Mouse (Mus musculus): ENCODE data around the gene Bmpr1a. TPM values are rescaled to one million over a fixed set of nuclear protein-coding genes. Genes with fewer than 3 reads are reported as not detected.
"Not testable (repeated sequence)": the region's sequence is repeated elsewhere in the genome, so short reads cannot be mapped to it uniquely, and the experiment has no call there.

Bmpr1a gene
- polyA plus RNA-seq, 1 experiment from 2014 or later, result 51.1 TPM

DNA sequence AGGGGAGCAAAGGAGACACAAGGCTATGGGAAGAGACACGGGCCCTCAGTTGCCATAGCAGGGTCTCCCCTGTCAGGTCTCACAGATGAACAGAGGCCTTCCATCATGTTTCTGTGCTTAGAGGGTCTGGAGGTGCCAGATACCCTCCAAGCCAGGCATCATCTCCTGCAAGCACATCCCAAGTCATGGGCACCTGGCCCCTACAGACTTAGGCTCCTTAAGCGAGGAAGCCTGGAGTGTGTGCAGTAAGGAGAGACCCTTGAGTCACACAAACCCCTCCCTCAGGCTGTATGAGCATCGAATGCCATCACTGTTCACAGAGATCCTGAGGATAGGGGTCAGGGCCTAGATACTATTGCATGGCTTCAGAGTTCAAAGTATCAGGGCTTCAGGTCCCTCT is 132.2 kb downstream of the Bmpr1a start:
- no peaks in the 10 kb centered on the region for H3K27me3 ChIP-seq (ENCODE audit: insufficient read depth, low read length)
- no peaks in the 10 kb centered on the region for H3K9me3 ChIP-seq (ENCODE audit: low read depth, low read length)
- DNase-seq, result no peak
- no peak overlapping the region for H3K4me2 ChIP-seq
- H3K36me3 ChIP-seq (ENCODE audit: insufficient read depth), result no peaks in the 10 kb centered on the region
- H3K9ac ChIP-seq, result no peak overlapping the region
- TF ChIP-seq CTCF (IDR thresholded peaks at IDR 0.05; ENCODE audit: low read depth), result no peak
- no peaks in the 10 kb centered on the region for H3K4me1 ChIP-seq (ENCODE audit: insufficient read depth)
- no peak for ATAC-seq (ENCODE audit: insufficient read depth)
- no peak overlapping the region for H3K27ac ChIP-seq (ENCODE audit: low read depth)
- 83% methylated on average over 3 of the region's 3 CpGs for whole genome bisulfite sequencing
- no peak overlapping the region for H3K4me3 ChIP-seq (ENCODE audit: low read depth, low read length)

DNA sequence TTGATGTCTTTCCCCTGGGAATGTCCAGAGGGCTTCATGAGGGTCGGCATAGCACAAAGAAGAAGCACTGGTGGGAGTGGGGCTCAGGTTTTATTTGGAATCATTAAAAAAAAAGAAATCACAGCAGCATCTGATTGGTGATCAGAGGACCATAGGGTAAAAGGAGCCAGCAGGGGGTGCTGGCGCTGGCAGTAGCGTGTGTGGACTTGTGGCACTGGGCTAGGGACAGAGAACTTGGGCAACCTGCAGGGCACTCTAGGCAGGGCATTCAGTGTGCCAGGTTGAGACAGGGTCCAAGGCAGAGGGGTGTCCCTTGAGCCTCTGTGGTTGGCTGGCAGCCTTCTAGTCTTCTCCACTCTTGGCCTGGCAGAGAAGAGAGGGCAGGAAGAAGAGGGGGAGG is 132.9 kb downstream of the Bmpr1a start:
- Histone ChIP-seq H3K4me3 (ENCODE audit: low read depth, low read length) (no peak overlapping the region), H3K27me3 (ENCODE audit: insufficient read depth, low read length) (no peaks in the 10 kb centered on the region), H3K9me3 (ENCODE audit: low read depth, low read length) (no peaks in the 10 kb centered on the region), H3K4me1 (ENCODE audit: insufficient read depth) (no peaks in the 10 kb centered on the region), H3K4me2 (no peak overlapping the region), H3K27ac (ENCODE audit: low read depth) (no peak overlapping the region), H3K9ac (no peak overlapping the region), H3K36me3 (ENCODE audit: insufficient read depth) (no peaks in the 10 kb centered on the region)
- DNase-seq, result no peak
- no peak for ATAC-seq (ENCODE audit: insufficient read depth)
- TF ChIP-seq CTCF (IDR thresholded peaks at IDR 0.05; ENCODE audit: low read depth), result peak; percentile 29; the same call in 1 of the 2 replicates
- WGBS, result 62% methylated on average over 3 of the region's 3 CpGs

DNA sequence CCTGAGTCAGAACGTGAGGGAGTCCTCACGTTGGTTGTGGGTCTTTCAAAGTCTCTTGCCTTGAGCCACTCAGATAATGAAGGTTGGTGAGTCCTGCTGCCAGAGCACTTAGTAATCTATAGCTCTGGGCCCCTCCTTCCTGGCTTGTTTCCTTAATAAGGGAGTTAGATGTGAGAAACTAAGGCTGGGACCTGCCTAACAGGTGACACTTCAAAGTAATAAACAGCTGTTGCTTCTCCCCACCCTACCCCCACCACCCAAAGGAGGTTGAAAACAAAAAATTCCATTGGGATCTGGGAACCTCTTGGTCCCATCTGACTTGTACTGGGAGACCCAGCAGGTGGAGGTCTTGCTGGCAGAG is 138.0 kb downstream of the Bmpr1a start:
- Histone ChIP-seq H3K9ac (no peak overlapping the region), H3K9me3 (ENCODE audit: low read depth, low read length) (no peaks in the 10 kb centered on the region), H3K27me3 (ENCODE audit: insufficient read depth, low read length) (no peaks in the 10 kb centered on the region), H3K4me1 (ENCODE audit: insufficient read depth) (no peaks in the 10 kb centered on the region), H3K36me3 (ENCODE audit: insufficient read depth) (no peaks in the 10 kb centered on the region), H3K4me2 (no peak overlapping the region), H3K4me3 (ENCODE audit: low read depth, low read length) (no peak overlapping the region), H3K27ac (ENCODE audit: low read depth) (no peak overlapping the region)
- no peak for ATAC-seq (ENCODE audit: insufficient read depth)
- DNase-seq, result no peak
- 92% methylated on average over 2 of the region's 2 CpGs for WGBS
- no peak for TF ChIP-seq CTCF (IDR thresholded peaks at IDR 0.05; ENCODE audit: low read depth)

DNA sequence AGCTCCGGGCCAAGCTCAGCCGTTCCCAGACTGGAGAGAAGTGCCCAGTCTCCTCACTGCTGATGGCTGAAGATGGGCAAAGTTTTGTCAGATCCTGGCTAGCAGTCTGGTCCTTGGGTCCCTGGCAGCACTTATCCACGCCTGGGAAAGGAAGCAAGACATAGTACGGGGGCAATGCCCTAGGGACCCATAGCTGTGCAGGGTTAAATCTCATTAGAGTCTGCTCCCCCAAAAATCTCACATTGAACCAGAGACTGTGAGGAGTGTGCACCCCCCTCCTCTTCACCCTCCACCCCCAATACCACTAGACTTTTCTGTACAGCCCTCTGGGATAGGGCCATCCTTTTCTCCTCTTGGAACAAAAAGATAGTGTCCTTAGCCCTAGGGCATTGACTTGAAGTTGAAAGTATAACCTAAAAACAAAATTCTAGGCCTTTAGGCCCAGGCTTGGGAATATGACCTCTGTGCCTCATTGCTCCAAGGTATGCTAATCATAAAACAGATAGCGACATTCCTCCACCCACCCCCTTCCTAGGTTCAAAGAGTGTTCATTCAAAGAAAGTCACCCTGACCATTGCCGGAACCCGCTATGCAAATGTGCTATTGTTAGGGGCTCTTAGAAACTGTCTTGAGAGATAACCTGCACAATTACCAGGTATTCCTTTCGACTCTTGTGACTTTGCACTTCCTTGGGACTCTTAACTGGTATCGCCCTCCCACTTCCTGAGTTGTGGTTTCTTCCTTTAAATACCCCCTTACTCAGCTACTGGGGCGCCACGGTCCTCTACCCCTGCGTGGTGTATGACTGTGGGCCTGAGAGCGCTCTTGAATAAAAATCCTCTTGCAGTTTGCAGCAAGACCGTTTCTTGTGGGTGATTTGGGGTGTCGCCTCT is 138.6 kb downstream of the Bmpr1a start:
- H3K27ac ChIP-seq (ENCODE audit: low read depth); H3K27me3 ChIP-seq (ENCODE audit: insufficient read depth, low read length); H3K9me3 ChIP-seq (ENCODE audit: low read depth, low read length); H3K9ac ChIP-seq; H3K4me1 ChIP-seq (ENCODE audit: insufficient read depth); DNase-seq; H3K4me3 ChIP-seq (ENCODE audit: low read depth, low read length); ATAC-seq (ENCODE audit: insufficient read depth); H3K36me3 ChIP-seq (ENCODE audit: insufficient read depth): not testable (repeated sequence)
- H3K4me2 ChIP-seq, result peak overlapping the region; percentile 76
- WGBS, result 85% methylated on average over 15 of the region's 15 CpGs

DNA sequence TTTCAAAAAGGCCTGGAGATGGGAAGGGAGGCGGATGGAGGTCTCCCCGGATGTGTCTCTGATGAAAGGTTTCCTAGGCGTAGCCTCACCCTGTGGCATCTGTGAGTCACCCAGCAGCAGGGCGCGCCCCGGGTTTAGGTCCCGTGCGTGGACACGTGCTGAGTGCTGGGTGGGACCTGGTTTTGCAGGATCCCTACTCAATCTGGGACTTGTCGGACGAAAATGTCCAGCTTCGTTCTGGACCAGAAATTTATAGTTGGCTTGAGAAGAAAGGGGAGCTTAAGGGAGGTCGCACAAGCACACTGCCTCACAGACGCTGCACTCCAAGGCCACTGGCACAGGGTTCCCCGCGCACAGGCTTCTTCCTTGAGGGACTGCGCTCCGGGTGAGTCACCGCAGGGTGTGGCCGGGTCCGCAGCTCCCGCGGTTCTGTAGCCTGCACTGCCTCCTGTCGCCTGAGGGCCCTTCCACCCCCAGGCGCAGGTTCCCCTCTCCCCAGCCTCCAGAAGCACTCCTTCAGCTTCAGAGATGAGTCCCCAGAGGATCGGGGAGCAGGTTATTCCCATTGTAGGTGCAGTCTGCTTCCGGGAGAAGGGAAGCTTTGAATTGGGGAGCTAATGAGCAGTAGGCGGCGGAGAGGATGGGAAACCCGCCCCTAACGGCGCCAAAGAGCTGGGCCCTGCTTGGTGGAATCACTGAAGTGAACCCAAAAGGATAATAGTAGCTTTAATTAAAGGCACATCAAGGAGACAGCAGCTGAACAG is 139.5 kb downstream of the Bmpr1a start:
- Histone ChIP-seq H3K4me3 (ENCODE audit: low read depth, low read length) (peak overlapping the region; percentile 34), H3K36me3 (ENCODE audit: insufficient read depth) (no peaks in the 10 kb centered on the region), H3K27ac (ENCODE audit: low read depth) (no peak overlapping the region), H3K4me1 (ENCODE audit: insufficient read depth) (no peaks in the 10 kb centered on the region), H3K9ac (peak overlapping the region; percentile 30), H3K9me3 (ENCODE audit: low read depth, low read length) (no peaks in the 10 kb centered on the region), H3K27me3 (ENCODE audit: insufficient read depth, low read length) (no peaks in the 10 kb centered on the region), H3K4me2 (peak overlapping the region; percentile 76)
- peak; percentile 68 for DNase-seq
- 5% methylated on average over 32 of the region's 32 CpGs for WGBS
- ATAC-seq (ENCODE audit: insufficient read depth), result peak; percentile 87
- TF ChIP-seq CTCF (IDR thresholded peaks at IDR 0.05; ENCODE audit: low read depth), result peak; percentile 55

DNA sequence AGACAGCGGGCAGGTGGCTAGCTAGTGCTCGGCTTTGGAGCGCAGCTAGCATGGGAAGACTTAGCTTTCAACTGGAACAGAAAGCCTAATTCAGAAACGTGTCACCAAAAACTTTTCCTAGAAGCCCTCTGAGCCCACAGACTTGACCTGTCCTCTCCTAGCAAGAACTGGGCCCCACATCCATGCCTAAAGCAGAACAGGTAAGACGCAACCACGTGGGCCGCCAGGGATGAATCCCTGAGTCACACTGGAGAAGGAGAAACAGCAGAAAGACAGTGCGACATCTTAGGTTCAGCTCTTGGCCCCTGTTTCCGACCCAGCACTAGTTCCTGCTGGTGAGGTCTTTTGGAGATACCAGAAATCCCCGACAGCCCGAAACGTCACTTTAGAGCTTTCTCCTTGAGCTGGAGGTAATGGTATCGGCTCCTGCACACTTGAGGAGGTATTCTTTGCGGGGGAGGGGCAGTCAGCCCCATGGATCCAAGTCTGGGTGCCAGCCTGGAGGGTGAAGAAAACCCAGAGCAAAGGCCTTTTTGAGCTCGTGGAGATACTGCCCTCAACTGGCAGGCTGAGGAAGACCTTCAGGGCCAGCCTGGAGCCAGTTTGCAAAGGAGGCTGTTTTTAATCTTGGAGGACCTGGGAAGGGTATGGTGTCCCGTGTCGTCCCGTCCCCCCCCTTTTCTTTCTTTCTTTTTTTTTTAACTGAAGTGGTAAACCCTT is 140.3 kb downstream of the Bmpr1a start:
- TF ChIP-seq CTCF (IDR thresholded peaks at IDR 0.05; ENCODE audit: low read depth), result peak; percentile 75
- ATAC-seq (ENCODE audit: insufficient read depth) (peak; percentile 63), DNase-seq (peak; percentile 81)
- no peaks in the 10 kb centered on the region for H3K27me3 ChIP-seq (ENCODE audit: insufficient read depth, low read length)
- no peak overlapping the region for H3K27ac ChIP-seq (ENCODE audit: low read depth)
- peak overlapping the region; percentile 76 for H3K4me2 ChIP-seq
- H3K4me1 ChIP-seq (ENCODE audit: insufficient read depth), result no peaks in the 10 kb centered on the region
- H3K4me3 ChIP-seq (ENCODE audit: low read depth, low read length), result peak overlapping the region; percentile 34
- no peaks in the 10 kb centered on the region for H3K36me3 ChIP-seq (ENCODE audit: insufficient read depth)
- WGBS, result 28% methylated on average over 18 of the region's 18 CpGs
- peak overlapping the region; percentile 30; the same call in 1 of the 2 replicates for H3K9ac ChIP-seq
- H3K9me3 ChIP-seq (ENCODE audit: low read depth, low read length), result no peaks in the 10 kb centered on the region

DNA sequence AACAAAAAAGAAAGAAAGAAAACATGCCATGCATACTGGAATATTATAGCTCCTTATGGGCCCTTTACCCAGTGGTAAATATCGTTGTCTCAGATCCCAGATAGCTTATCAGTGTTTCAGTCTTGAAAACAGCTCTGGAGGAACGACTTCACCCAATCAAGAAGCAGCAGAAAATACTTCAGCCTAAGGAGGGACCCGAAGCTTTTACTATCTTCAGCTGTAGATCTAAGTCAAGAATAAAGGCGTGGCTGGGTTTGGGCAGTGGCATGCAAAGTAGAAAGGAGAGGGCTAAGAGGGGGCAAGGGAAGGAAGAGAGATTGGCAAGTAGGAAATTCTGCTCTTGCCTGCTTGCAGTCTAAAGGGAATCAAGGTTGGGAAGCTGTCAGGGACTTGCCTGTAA is 141.0 kb downstream of the Bmpr1a start:
- no peak overlapping the region for H3K27ac ChIP-seq (ENCODE audit: low read depth)
- DNase-seq, result no peak
- no peak overlapping the region for H3K4me2 ChIP-seq
- no peak overlapping the region for H3K9ac ChIP-seq
- no peaks in the 10 kb centered on the region for H3K4me1 ChIP-seq (ENCODE audit: insufficient read depth)
- no peak for TF ChIP-seq CTCF (IDR thresholded peaks at IDR 0.05; ENCODE audit: low read depth)
- WGBS, result 44% methylated on average over 4 of the region's 4 CpGs
- H3K9me3 ChIP-seq (ENCODE audit: low read depth, low read length), result no peaks in the 10 kb centered on the region
- no peak overlapping the region for H3K4me3 ChIP-seq (ENCODE audit: low read depth, low read length)
- ATAC-seq (ENCODE audit: insufficient read depth), result no peak
- no peaks in the 10 kb centered on the region for H3K36me3 ChIP-seq (ENCODE audit: insufficient read depth)
- no peaks in the 10 kb centered on the region for H3K27me3 ChIP-seq (ENCODE audit: insufficient read depth, low read length)

Other genes with a start within 250 kb of the Bmpr1a start
- gene Shld2, start 192.8 kb downstream of the Bmpr1a start, polyA plus RNA-seq (2014; fragmentation: Nextera tagmentation; extraction: Ambion mirVana), result 9.9 and 10.7 TPM in 2 replicates
- gene Glud1, start 192.6 kb downstream of the Bmpr1a start, polyA plus RNA-seq (2014; fragmentation: Nextera tagmentation; extraction: Ambion mirVana), result 76.5 and 84.2 TPM in 2 replicates
- not detected in 2 replicates for gene Fam25c, start 147.9 kb downstream of the Bmpr1a start, polyA plus RNA-seq (2014; fragmentation: Nextera tagmentation; extraction: Ambion mirVana)
- gene Sncg, start 128.6 kb downstream of the Bmpr1a start, polyA plus RNA-seq (2014; fragmentation: Nextera tagmentation; extraction: Ambion mirVana), result 4.9 and 5.2 TPM in 2 replicates
- gene Mmrn2, start 127.9 kb downstream of the Bmpr1a start, polyA plus RNA-seq (2014; fragmentation: Nextera tagmentation; extraction: Ambion mirVana), result 9.9 and 12.1 TPM in 2 replicates
- gene 9230112D13Rik, start 19.5 kb upstream of the Bmpr1a start, polyA plus RNA-seq (2014; fragmentation: Nextera tagmentation; extraction: Ambion mirVana), result not detected in 2 replicates
- 0.79 and 4.2 TPM in 2 replicates for gene Ldb3, start 85.3 kb upstream of the Bmpr1a start, polyA plus RNA-seq (2014; fragmentation: Nextera tagmentation; extraction: Ambion mirVana)
- not detected in 2 replicates for gene Opn4, start 96.8 kb upstream of the Bmpr1a start, polyA plus RNA-seq (2014; fragmentation: Nextera tagmentation; extraction: Ambion mirVana)
- gene Wapl, start 170.6 kb upstream of the Bmpr1a start, polyA plus RNA-seq (2014; fragmentation: Nextera tagmentation; extraction: Ambion mirVana), result 28.2 and 29.2 TPM in 2 replicates

Data from lung, embryonic 14.5 days (tissue).